Mouse (Mus musculus) spleen, postnatal 4 days (tissue): ENCODE measurements around the gene AU022252.
A peak's percentile ranks its signal among the peaks of the same experiment; 100 is the strongest.

ENCODE experiments used
- DNase-seq, 2 experiments: peaks; one replicate each; pipeline ENCODE4 v3.0.0; 2022; ENCODE audit warnings: low spot score in 2 of 2

The AU022252 gene

GRCm38 (mm10) chr4:119189392-119189791, 43.1 kb downstream of the AU022252 start:
- DNase-seq, result no peak

GRCm38 (mm10) chr4:119188060-119188785, 44.3 kb downstream of the AU022252 start:
- DNase-seq, result peak; percentile 67 to 79

- DNase-seq, result no peak
Measured at GRCm38 (mm10) chr4:119185771-119186170, 46.7 kb downstream of the AU022252 start.

GRCm38 (mm10) chr4:119183525-119183924, 49.0 kb downstream of the AU022252 start:
- DNase-seq, result no peak

- DNase-seq, result no peak
Measured at GRCm38 (mm10) chr4:119181456-119181855, 51.1 kb downstream of the AU022252 start.

GRCm38 (mm10) chr4:119180133-119180707, 52.3 kb downstream of the AU022252 start:
- no peak for DNase-seq

- DNase-seq, result no peak
Measured at GRCm38 (mm10) chr4:119178331-119178730, 54.2 kb downstream of the AU022252 start.

GRCm38 (mm10) chr4:119177702-119178101, 54.8 kb downstream of the AU022252 start:
- no peak for DNase-seq

GRCm38 (mm10) chr4:119173851-119174453, 58.6 kb downstream of the AU022252 start, which contains the start of gene Zfp691:
TSS of gene Zfp691 (minus strand) at chr4:119174195.
- peak; percentile 92 to 95 for DNase-seq

GRCm38 (mm10) chr4:119172919-119173650, 59.4 kb downstream of the AU022252 start:
- DNase-seq, result no peak

- DNase-seq, result peak; percentile 83 to 93
Measured at GRCm38 (mm10) chr4:119167663-119168062, 64.8 kb downstream of the AU022252 start.

GRCm38 (mm10) chr4:119167068-119167467, 65.4 kb downstream of the AU022252 start:
- no peak for DNase-seq

- DNase-seq, result no peak
Measured at GRCm38 (mm10) chr4:119165916-119166315, 66.6 kb downstream of the AU022252 start.

GRCm38 (mm10) chr4:119162990-119163389, 69.5 kb downstream of the AU022252 start:
- no peak for DNase-seq

GRCm38 (mm10) chr4:119161358-119161757, 71.2 kb downstream of the AU022252 start:
- no peak for DNase-seq

GRCm38 (mm10) chr4:119157891-119158290, 74.6 kb downstream of the AU022252 start:
- DNase-seq, result no peak

- peak; percentile 77 to 92 for DNase-seq
Measured at GRCm38 (mm10) chr4:119157186-119157585, 75.3 kb downstream of the AU022252 start.
